Mouse (Mus musculus) ES-Bruce4 (cell line): ENCODE results near the gene Adat3. TPM values are rescaled to one million over a fixed set of nuclear protein-coding genes. Genes with fewer than 3 reads are reported as not detected.

Experiments
- H3K27ac ChIP-seq: 2 replicates; pipeline ENCODE4 v1.5.1; 2012; ENCODE audit warnings: low read length, inconsistent platforms; ENCODE audit not compliant: insufficient read depth
- H3K27me3 ChIP-seq: 2 replicates; pipeline ENCODE4 v1.6.1; 2012; ENCODE audit warnings: mild to moderate bottlenecking, low read length, inconsistent platforms; ENCODE audit not compliant: control insufficient read depth, poor library complexity, insufficient read depth, severe bottlenecking
- H3K36me3 ChIP-seq: 2 replicates; pipeline ENCODE4 v1.6.1; 2012; ENCODE audit warnings: inconsistent platforms, mild to moderate bottlenecking, low read length, moderate library complexity; ENCODE audit not compliant: control insufficient read depth, poor library complexity, insufficient read depth, severe bottlenecking
- H3K4me1 ChIP-seq: one replicate; pipeline ENCODE4 v1.8.1; 2011; ENCODE audit warnings: low read length; ENCODE audit not compliant: control insufficient read depth, insufficient read depth
- H3K4me3 ChIP-seq: 2 replicates; pipeline ENCODE4 v1.5.1; 2011; ENCODE audit warnings: low read depth, mild to moderate bottlenecking, low read length
- H3K9ac ChIP-seq: 2 replicates; pipeline ENCODE4 v1.6.1; 2012; ENCODE audit warnings: low read depth, mild to moderate bottlenecking, inconsistent platforms; ENCODE audit not compliant: poor library complexity, severe bottlenecking
- H3K9me3 ChIP-seq: replicated peaks from 2 replicates; pipeline ENCODE4 v1.6.1; 2012; ENCODE audit warnings: mild to moderate bottlenecking, low read length, inconsistent platforms; ENCODE audit not compliant: control insufficient read depth, poor library complexity, insufficient read depth, severe bottlenecking
- CTCF ChIP-seq: IDR thresholded peaks from one replicate; pipeline ENCODE4 v1.8.1; 2011; ENCODE audit warnings: low read depth, low read length
- EP300 ChIP-seq: IDR thresholded peaks from 2 replicates; pipeline ENCODE4 v1.6.1; 2011; ENCODE audit warnings: low read depth, low read length; ENCODE audit not compliant: insufficient read depth
- POLR2A ChIP-seq: IDR thresholded peaks from one replicate; pipeline ENCODE4 v1.8.1; 2011; ENCODE audit warnings: low read length; ENCODE audit not compliant: insufficient read depth
- polyA plus RNA-seq: library from polyadenylated mRNA; stranded (reverse); fragments of >200 nt; gene quantifications from 2 replicates; pipeline ENCODE4 v1.2.4, GENCODE M21; 2011; ENCODE audit warnings: low read depth; ENCODE audit not compliant: missing spikeins, insufficient read depth, insufficient read length

The Adat3 gene
- polyA plus RNA-seq, 1 experiment = 5.4 TPM

GRCm38 (mm10) chr10:80561116-80561944 lies 41.4 kb upstream of the Adat3 start, which contains the start of gene Rexo1:
Gene Rexo1, minus strand, starts transcription at chr10:80561560.
- Histone ChIP-seq H3K4me3 (peak within 1 kb of the TSS; percentile 78), H3K27me3 (no peaks in the 10 kb centered on the region), H3K9ac (peak within 1 kb of the TSS; percentile 90), H3K4me1 (no peaks in the 10 kb centered on the region), H3K9me3 (no peaks in the 10 kb centered on the region), H3K27ac (0 out of 2 replicates have a peak within 1 kb of the TSS, but pooled peaks have one; percentile 36), H3K36me3 (no peaks in the 10 kb centered on the region)
- peak; percentile 82 for TF ChIP-seq CTCF
- no peak for TF ChIP-seq POLR2A

DNA sequence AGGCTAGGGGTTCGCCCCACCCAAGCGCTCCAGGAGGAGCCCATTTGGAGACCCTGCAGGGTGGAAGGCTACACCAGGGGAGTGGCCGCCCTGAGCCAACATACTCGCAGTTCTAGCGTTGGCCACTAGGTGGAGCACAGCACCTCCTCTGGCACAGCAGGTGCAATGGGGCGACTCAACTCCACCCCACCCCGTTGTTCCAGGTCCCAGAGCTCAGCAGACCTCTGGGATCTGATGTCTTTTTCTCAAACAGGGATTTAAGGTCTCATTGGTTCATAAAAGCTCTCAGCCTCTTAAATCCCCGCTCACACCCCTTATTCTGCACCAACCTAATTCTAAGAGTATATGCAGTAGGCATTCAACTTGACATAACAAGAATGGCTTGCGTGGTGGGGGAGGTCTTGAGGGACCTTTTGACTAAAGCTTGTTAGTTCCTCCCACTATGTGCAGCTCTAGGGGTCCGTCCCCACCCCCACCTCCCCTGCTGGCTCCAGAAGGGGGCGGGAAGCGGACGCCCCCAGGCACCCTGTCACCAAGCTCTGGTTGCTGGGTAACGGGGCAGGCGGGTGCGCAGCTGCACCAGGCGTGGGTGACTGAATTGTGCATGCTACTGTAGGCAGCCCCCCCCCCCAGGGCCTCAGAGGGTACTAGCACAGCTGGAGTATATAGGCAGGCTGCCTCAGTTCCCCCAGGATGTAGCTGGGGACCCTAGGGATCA lies 36.1 kb upstream of the Adat3 start:
- Histone ChIP-seq H3K27ac (no peak overlapping the region), H3K9ac (no peak overlapping the region), H3K4me1 (no peaks in the 10 kb centered on the region), H3K27me3 (no peaks in the 10 kb centered on the region), H3K9me3 (no peaks in the 10 kb centered on the region), H3K36me3 (peaks cover 4% of the 10 kb centered on the region; the same call in 1 of the 2 replicates), H3K4me3 (no peak overlapping the region)
- TF ChIP-seq CTCF (peak; percentile 98), POLR2A (no peak), EP300 (0 out of 2 replicates have a peak, but pooled peaks have one; percentile 46)

- Histone ChIP-seq H3K4me1 (peaks cover 4% of the 10 kb centered on the region), H3K36me3 (peaks cover 4% of the 10 kb centered on the region; the same call in 1 of the 2 replicates), H3K4me3 (peak overlapping the region; percentile 42; the same call in 1 of the 2 replicates), H3K27ac (no peak overlapping the region), H3K27me3 (no peaks in the 10 kb centered on the region), H3K9ac (0 out of 2 replicates have a peak overlapping the region, but pooled peaks have one; percentile 4), H3K9me3 (no peaks in the 10 kb centered on the region)
- TF ChIP-seq EP300 (no peak), POLR2A (no peak), CTCF (no peak)
These were observed 33.8 kb upstream of the Adat3 start for GRCm38 (mm10) chr10:80568876-80569275.

DNA sequence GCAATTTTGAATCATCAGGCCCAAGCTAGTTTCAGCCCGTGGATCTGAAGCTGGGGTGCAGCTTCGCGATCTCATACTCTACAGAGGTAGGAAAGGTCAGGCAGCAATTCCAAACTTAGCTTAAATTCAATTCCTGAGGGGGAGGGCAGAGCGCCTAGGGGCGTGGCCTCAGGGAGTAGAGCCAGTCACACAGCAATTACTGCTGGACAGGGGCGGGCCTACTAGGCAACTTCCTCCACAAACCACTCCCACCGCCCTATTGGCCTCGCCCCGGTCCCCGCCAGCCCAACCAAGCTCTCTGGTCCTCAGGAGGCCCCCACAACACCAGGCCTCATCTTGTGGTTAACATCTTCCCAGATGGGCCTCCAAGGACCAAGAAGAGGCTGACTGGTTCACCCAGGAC lies 33.0 kb upstream of the Adat3 start:
- Histone ChIP-seq H3K9ac (peak overlapping the region; percentile 4; the same call in 1 of the 2 replicates), H3K9me3 (no peaks in the 10 kb centered on the region), H3K27me3 (no peaks in the 10 kb centered on the region), H3K36me3 (peaks cover 4% of the 10 kb centered on the region; the same call in 1 of the 2 replicates), H3K27ac (no peak overlapping the region), H3K4me1 (peaks cover 4% of the 10 kb centered on the region), H3K4me3 (peak overlapping the region; percentile 42)
- TF ChIP-seq CTCF = no peak
- no peak for TF ChIP-seq POLR2A
- no peak for TF ChIP-seq EP300

DNA sequence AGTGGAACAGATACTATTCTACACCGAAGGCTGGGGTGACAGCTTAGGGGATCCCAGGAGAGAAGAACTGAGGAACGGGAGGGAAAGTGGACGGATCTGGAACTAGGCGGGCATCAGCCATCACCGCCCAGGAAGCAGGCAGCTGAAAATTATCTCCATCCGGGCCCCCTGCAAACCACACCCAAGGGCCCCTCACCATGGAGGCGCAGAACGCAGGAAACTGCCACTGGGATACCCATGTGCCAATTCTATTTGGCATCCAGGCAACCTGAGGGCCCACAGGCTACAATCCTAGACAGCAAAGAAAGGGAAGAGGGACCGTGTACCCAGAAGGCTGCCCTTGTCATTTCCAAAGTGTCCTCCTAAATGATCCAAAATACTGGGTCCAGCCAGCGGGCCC lies 32.3 kb upstream of the Adat3 start:
- no peaks in the 10 kb centered on the region for H3K9me3 ChIP-seq
- TF ChIP-seq POLR2A (no peak), CTCF (no peak), EP300 (no peak)
- peaks cover 4% of the 10 kb centered on the region; the same call in 1 of the 2 replicates for H3K36me3 ChIP-seq
- no peak overlapping the region for H3K27ac ChIP-seq
- no peak overlapping the region for H3K9ac ChIP-seq
- H3K4me1 ChIP-seq = peaks cover 9% of the 10 kb centered on the region
- no peaks in the 10 kb centered on the region for H3K27me3 ChIP-seq
- H3K4me3 ChIP-seq = no peak overlapping the region; the same call in 1 of the 2 replicates
